Comparison of ENCODE assay signal across 9 mouse cellular contexts in the genomic region with DNA sequence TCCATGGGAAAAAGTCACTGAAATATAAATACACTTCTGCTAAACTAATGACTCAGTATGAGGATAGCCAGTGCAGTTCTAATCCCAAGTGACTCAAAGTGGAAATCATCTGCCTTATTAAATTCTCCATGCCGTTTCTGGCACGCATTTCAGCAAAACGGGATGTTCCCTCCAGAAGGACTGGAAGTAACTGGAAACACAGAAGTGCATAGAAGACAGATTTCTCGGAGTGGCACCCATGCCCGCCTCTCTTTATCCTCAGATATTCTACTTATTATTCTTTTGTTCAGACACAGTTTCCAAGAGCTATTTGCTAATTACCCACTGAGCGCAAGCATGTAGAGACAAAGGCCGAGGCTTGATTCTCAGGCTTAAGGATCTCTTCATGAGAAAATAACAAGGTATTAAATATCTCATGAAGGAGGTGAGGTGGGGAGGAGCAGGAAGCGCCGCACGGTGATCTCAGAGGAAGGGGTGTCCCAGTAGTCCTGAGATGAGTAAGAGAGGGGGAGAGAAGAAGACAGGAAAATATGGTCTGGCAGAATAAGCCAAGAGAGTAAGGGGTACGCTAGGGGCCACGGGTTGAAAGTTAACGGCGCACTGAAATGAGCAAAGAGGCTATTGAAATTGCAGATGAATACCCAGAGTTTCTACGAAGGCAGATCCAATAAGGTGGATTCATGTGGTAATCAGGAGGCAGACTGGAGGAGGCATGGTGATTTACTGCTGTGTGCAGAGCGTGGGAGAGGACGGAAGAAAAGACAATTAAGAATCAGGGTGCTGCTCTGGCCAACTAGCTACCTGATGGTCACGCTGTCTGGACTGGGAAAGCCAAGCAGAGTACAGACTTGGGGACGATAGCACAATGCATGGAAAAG.
DNase-seq lines count a peak whose midpoint lies in the region; ATAC-seq and TF ChIP-seq lines count a peak whose summit lies in the region.
"Had no signal": no experiment of that assay in that cellular context is flagged by ENCODE, and none has a peak within 500 bp of the region (broad histone marks: within the 10 kb centered on the region; RNA-seq: fewer than 3 reads in every experiment).

No protein-coding gene starts in this region.

- no peaks in the 10 kb centered on the region for H3K27me3 ChIP-seq in embryonic facial prominence, embryonic 14.5 days (replicated peaks; ENCODE audit: control insufficient read depth, insufficient read depth, low read length)
- no peaks in the 10 kb centered on the region for H3K27me3 ChIP-seq in hindbrain, embryonic 10.5 days (ENCODE audit: insufficient read depth, poor library complexity, severe bottlenecking)
- no peaks in the 10 kb centered on the region for H3K27me3 ChIP-seq in myocyte (ENCODE audit: control insufficient read depth, insufficient read depth, insufficient read length)
- H3K27me3 ChIP-seq: heart, embryonic 15.5 days had no signal

- H3K27ac ChIP-seq in embryonic facial prominence, embryonic 14.5 days (replicated peaks; ENCODE audit: low read depth, low read length), result no peak overlapping the region
- H3K27ac ChIP-seq in hindbrain, embryonic 10.5 days, result peak overlapping the region; percentile 77
- H3K27ac ChIP-seq: heart, embryonic 15.5 days had no signal

- H3K4me1 ChIP-seq in embryonic facial prominence, embryonic 14.5 days (ENCODE audit: control insufficient read depth, insufficient read depth, low read length), result no peaks in the 10 kb centered on the region
- H3K4me1 ChIP-seq in hindbrain, embryonic 10.5 days (replicated peaks), result peaks cover 21% of the 10 kb centered on the region
- H3K4me1 ChIP-seq: heart, embryonic 15.5 days had no signal

- H3K9ac ChIP-seq in embryonic facial prominence, embryonic 14.5 days (ENCODE audit: low read depth, low read length), result no peak overlapping the region
- H3K9ac ChIP-seq: heart, embryonic 15.5 days had no signal

- H3K79me2 ChIP-seq in myocyte (ENCODE audit: control insufficient read depth, insufficient read depth), result no peaks in the 10 kb centered on the region

- no peak for TF ChIP-seq POLR2A in myocyte (IDR thresholded peaks at IDR 0.05; ENCODE audit: insufficient read length, low read depth)

- H3K4me2 ChIP-seq in embryonic facial prominence, embryonic 14.5 days (ENCODE audit: low read depth, low read length), result no peak overlapping the region
- peak overlapping the region; percentile 2 for H3K4me2 ChIP-seq in myocyte (ENCODE audit: low read depth)
- H3K4me2 ChIP-seq: heart, embryonic 15.5 days had no signal

- no peak overlapping the region for H3ac ChIP-seq in myocyte (ENCODE audit: control insufficient read depth, insufficient read length)

- H3K9me3 ChIP-seq in embryonic facial prominence, embryonic 14.5 days (ENCODE audit: control insufficient read depth, low read length), result no peaks in the 10 kb centered on the region
- no peaks in the 10 kb centered on the region for H3K9me3 ChIP-seq in hindbrain, embryonic 10.5 days
- H3K9me3 ChIP-seq: heart, embryonic 15.5 days had no signal

- no peaks in the 10 kb centered on the region for H3K36me3 ChIP-seq in embryonic facial prominence, embryonic 14.5 days (ENCODE audit: control insufficient read depth, insufficient read depth, low read length)
- no peaks in the 10 kb centered on the region for H3K36me3 ChIP-seq in hindbrain, embryonic 10.5 days
- no peaks in the 10 kb centered on the region for H3K36me3 ChIP-seq in myocyte (ENCODE audit: control insufficient read depth, insufficient read depth)
- H3K36me3 ChIP-seq: heart, embryonic 15.5 days had no signal

- WGBS in embryonic facial prominence, embryonic 14.5 days, result 59% methylated on average over 19 of the region's 19 CpGs
- WGBS in hindbrain, embryonic 10.5 days, result 61% methylated on average over 19 of the region's 19 CpGs

- peak; percentile 21 to 38 for DNase-seq in kidney, postnatal 4 days
- DNase-seq in kidney, adult 18-20 months, result no peak
- DNase-seq in embryonic facial prominence, embryonic 14.5 days (ENCODE audit: low spot score), result peak; percentile 52
- DNase-seq in hindbrain, embryonic 10.5 days (ENCODE audit: low spot score), result no peak
- no peak for DNase-seq in adrenal gland, postnatal 14 days
- no peak for DNase-seq in lung, postnatal 14 days
- DNase-seq in ovary, postnatal 14 days (ENCODE audit: low spot score), result no peak

- no peak overlapping the region for H3K4me3 ChIP-seq in embryonic facial prominence, embryonic 14.5 days (ENCODE audit: low read depth, low read length)
- no peak overlapping the region for H3K4me3 ChIP-seq in hindbrain, embryonic 10.5 days
- no peak overlapping the region for H3K4me3 ChIP-seq in myocyte
- H3K4me3 ChIP-seq: heart, embryonic 15.5 days had no signal

- peak; percentile 57; the same call in 1 of the 2 replicates for ATAC-seq in embryonic facial prominence, embryonic 14.5 days (ENCODE audit: low read depth)

TF ChIP-seq in myocyte, 11 proteins besides CTCF, POLR2A, EP300 and RAD21:
- TF ChIP-seq MYOG (IDR thresholded peaks at IDR 0.05; ENCODE audit: control insufficient read depth in 1 of 3, insufficient read depth in 1 of 3, insufficient read length in 2 of 3, low read depth in 2 of 3) (no peak), POLR2AphosphoS2 (IDR thresholded peaks at IDR 0.05; ENCODE audit: insufficient read length, low read depth) (no peak), TCF12 (IDR thresholded peaks at IDR 0.05; ENCODE audit: insufficient read depth, poor library complexity, severe bottlenecking) (no peak), USF1 (IDR thresholded peaks at IDR 0.05; ENCODE audit: low read depth) (no peak), E2F4 (IDR thresholded peaks at IDR 0.05; ENCODE audit: insufficient read depth) (no peak), SRF (IDR thresholded peaks at IDR 0.05; ENCODE audit: control insufficient read depth, insufficient read length, low read depth) (no peak), MAX (IDR thresholded peaks at IDR 0.05; ENCODE audit: low read depth) (no peak), MYOD1 (IDR thresholded peaks at IDR 0.05; ENCODE audit: control insufficient read depth in 1 of 3, insufficient read length in 2 of 3, low read depth in 2 of 3) (no peak), CEBPB (IDR thresholded peaks at IDR 0.05; ENCODE audit: insufficient read depth, poor library complexity, severe bottlenecking) (no peak), TCF3 (IDR thresholded peaks at IDR 0.05; ENCODE audit: insufficient read length, low read depth) (no peak), REST (IDR thresholded peaks at IDR 0.05; ENCODE audit: insufficient read depth, insufficient read length) (no peak)

Comparison
In these comparisons a context has a peak if more than half of its experiments do, and no peak if none do; other contexts are left out.
1. DNase-seq: peak in kidney, postnatal 4 days (2 of 2) and embryonic facial prominence, embryonic 14.5 days (single experiment); none in kidney, adult 18-20 months (single experiment), hindbrain, embryonic 10.5 days (single experiment), adrenal gland, postnatal 14 days (single experiment), lung, postnatal 14 days (single experiment) and ovary, postnatal 14 days (single experiment).